Mouse (Mus musculus) liver, adult 2 months (tissue): ENCODE results near the gene Tsc22d3. TPM values are rescaled to one million over a fixed set of nuclear protein-coding genes. Genes with fewer than 3 reads are reported as not detected.
A peak's percentile ranks its signal among the peaks of the same experiment; 100 is the strongest.
"Not testable (repeated sequence)": the region's sequence is repeated elsewhere in the genome, so short reads cannot be mapped to it uniquely, and the experiment has no call there.

Source experiments
- DNase-seq: peaks from one replicate; pipeline ENCODE4 v3.0.0-alpha.2; 2011; ENCODE audit warnings: low read depth, low spot score; ENCODE audit errors: extremely low read depth
- H3K27ac ChIP-seq: fragments of 200-500 bp; replicated peaks from 2 replicates; pipeline ENCODE4 v1.5.1; 2012; ENCODE audit warnings: low read depth, mild to moderate bottlenecking, control low read depth, inconsistent platforms, low read length; ENCODE audit not compliant: insufficient read depth
- H3K27me3 ChIP-seq: fragments of 200-500 bp; 2 replicates; pipeline ENCODE4 v1.6.1; 2012; ENCODE audit warnings: mild to moderate bottlenecking, moderate library complexity, low read length, inconsistent platforms; ENCODE audit not compliant: control insufficient read depth, insufficient read depth
- H3K36me3 ChIP-seq: fragments of 200-500 bp; 2 replicates; pipeline ENCODE4 v1.6.1; 2012; ENCODE audit warnings: low read length, inconsistent platforms; ENCODE audit not compliant: control insufficient read depth, insufficient read depth
- H3K4me1 ChIP-seq: fragments of 200-500 bp; 2 replicates; pipeline ENCODE4 v1.6.1; 2011; ENCODE audit warnings: low read length; ENCODE audit not compliant: control insufficient read depth, insufficient read depth
- H3K4me3 ChIP-seq: fragments of 200-500 bp; 2 replicates; pipeline ENCODE4 v1.5.1; 2011; ENCODE audit warnings: low read depth, mild to moderate bottlenecking, control low read depth, low read length, moderate library complexity; ENCODE audit not compliant: insufficient read depth
- H3K79me2 ChIP-seq: fragments of 200-500 bp; 2 replicates; pipeline ENCODE4 v1.6.1; 2012; ENCODE audit warnings: inconsistent platforms, mild to moderate bottlenecking, low read length, moderate library complexity; ENCODE audit not compliant: control insufficient read depth, insufficient read depth
- H3K9ac ChIP-seq: fragments of 200-500 bp; 2 replicates; pipeline ENCODE4 v1.6.1; 2012; ENCODE audit warnings: low read depth, mild to moderate bottlenecking, control low read depth, inconsistent platforms, low read length
- CTCF ChIP-seq: fragments of 200-500 bp; IDR thresholded peaks from 2 replicates; pipeline ENCODE4 v1.5.1; 2011; ENCODE audit warnings: low read depth, low read length, control low read depth
- POLR2A ChIP-seq: fragments of 200-500 bp; IDR thresholded peaks from 2 replicates; pipeline ENCODE4 v1.6.1; 2011; ENCODE audit warnings: low read length, control low read depth; ENCODE audit not compliant: insufficient read depth; ENCODE audit errors: extremely low read depth
- WGBS: fragments of 180-500 bp; shearing (Covaris S2); methylation state at CpG from one replicate; pipeline ENCODE4 v1.1.7; 2018; 5-methylcytosine and 5-hydroxymethylcytosine counted together
- polyA plus RNA-seq: library from polyadenylated mRNA; depleted of rRNA; stranded (reverse); fragments of >200 nt; gene quantifications from 2 replicates; pipeline ENCODE4 v1.2.3, GENCODE M21; 2012
- total RNA-seq: library from RNA; depleted of rRNA; stranded (reverse); fragments of >200 nt; gene quantifications from 2 replicates; pipeline ENCODE4 v1.2.3, GENCODE M21; 2014

The Tsc22d3 gene
- total and polyA plus RNA-seq, 2 experiments, result 56.1 to 194 TPM

- peak; percentile 82 for DNase-seq
- Histone ChIP-seq H3K4me3 (no peak overlapping the region), H3K4me1 (peaks cover 27% of the 10 kb centered on the region), H3K27ac (peak overlapping the region; percentile 88), H3K9ac (no peak overlapping the region; the same call in 1 of the 2 replicates), H3K79me2 (no peaks in the 10 kb centered on the region), H3K36me3 (no peaks in the 10 kb centered on the region), H3K27me3 (no peaks in the 10 kb centered on the region)
- WGBS, result 25% methylated on average over 6 of the region's 6 CpGs
- TF ChIP-seq POLR2A (no peak), CTCF (no peak)
These were observed 93.9 kb downstream of the Tsc22d3 start for GRCm38 (mm10) chrX:140506436-140507180.

DNA sequence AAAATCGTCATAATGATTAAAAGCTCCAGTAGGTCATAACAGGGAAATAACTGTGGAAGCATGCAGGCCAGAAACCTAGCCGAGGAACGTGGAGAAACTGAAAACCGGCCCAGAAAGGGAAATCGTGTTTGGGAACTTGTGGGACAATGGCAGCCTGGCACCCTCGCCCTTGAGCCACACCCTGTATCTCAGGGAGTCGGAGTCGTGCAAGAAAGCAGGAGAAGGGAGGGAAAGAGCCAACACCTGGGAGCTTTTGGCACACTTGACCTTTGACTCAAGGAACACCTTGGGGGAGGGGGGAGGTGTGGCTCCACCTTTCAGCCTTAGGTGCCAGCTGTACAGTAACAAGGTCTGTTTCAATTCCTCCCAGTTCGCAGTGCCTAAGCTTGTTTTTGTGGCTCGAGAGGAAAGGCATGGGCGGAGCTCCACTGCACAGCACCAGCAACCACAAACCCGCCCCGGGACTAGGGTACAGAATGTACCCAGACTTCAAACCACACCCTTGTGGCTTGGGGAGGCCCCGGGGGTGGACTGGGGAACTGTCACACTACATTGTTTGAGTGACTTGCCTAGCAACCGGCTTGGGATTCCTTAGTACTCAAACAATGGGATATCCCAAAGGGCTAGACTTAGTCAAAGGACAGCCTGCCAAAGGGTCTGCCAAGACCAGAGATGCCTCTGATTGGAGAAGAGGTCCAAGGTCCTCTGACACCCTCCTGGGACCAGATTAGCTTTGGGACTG is 94.8 kb downstream of the Tsc22d3 start:
- no peak overlapping the region for H3K4me3 ChIP-seq
- peak; percentile 69 for DNase-seq
- H3K4me1 ChIP-seq, result peaks cover 26% of the 10 kb centered on the region
- no peaks in the 10 kb centered on the region for H3K27me3 ChIP-seq
- no peak overlapping the region for H3K9ac ChIP-seq
- no peak for TF ChIP-seq POLR2A
- no peak for TF ChIP-seq CTCF
- no peaks in the 10 kb centered on the region for H3K79me2 ChIP-seq
- no peaks in the 10 kb centered on the region for H3K36me3 ChIP-seq
- peak overlapping the region; percentile 88 for H3K27ac ChIP-seq
- 35% methylated on average over 15 of the region's 15 CpGs for WGBS

GRCm38 (mm10) chrX:140503905-140504304 is 96.6 kb downstream of the Tsc22d3 start:
- H3K27ac ChIP-seq, result 0 out of 2 replicates have a peak overlapping the region, but pooled peaks have one; percentile 15
- 1% methylated on average over 7 of the region's 7 CpGs for WGBS
- H3K27me3 ChIP-seq, result no peaks in the 10 kb centered on the region
- H3K4me1 ChIP-seq, result peaks cover 21% of the 10 kb centered on the region
- H3K36me3 ChIP-seq, result no peaks in the 10 kb centered on the region
- no peaks in the 10 kb centered on the region for H3K79me2 ChIP-seq
- no peak overlapping the region for H3K4me3 ChIP-seq
- no peak overlapping the region for H3K9ac ChIP-seq
- TF ChIP-seq POLR2A (no peak), CTCF (peak; percentile 49)
- DNase-seq, result peak; percentile 67

DNA sequence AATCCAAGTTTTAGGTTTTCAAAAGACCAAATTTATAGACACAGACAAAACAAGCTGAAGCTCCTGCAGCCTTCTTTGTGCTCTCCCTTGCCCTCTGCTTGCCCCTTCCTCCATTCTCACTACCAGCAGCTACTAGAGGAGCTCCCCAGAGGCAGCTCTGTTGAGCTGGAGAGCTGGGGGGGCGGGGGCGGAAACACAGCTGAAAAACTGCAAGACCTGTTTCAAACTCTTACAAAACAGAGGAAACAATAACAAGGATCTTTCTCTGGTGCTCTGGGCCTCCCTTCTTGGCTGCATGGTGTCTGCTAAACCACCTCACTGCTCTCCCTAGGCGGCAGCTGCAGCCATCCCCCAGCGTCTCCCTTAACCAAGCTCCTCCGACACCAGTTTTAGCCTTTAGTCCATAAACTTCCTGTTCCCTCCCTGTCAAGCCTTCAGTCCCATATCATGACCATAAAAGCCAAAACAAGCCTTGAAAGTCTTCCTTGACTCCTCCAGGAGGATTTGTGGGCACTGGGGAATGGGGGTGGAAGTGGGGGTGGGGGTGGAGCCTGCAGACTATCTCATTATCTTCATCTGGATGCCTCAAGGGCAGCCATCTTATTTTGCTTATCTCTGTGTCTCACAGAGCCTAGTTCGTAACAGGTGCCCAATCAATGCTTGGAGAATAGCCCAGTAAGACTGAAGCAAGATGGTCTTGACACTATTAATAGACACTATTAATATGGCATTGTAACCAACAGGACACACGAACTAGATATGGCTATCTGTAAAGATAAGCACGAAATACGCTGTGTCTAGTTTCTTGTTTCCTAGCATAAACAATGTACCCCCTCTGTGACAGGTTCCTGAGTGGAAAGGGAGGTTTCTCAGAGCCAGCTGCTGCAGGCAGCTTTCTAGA is 98.8 kb downstream of the Tsc22d3 start:
- H3K79me2 ChIP-seq, result no peaks in the 10 kb centered on the region
- TF ChIP-seq CTCF, result no peak
- TF ChIP-seq POLR2A, result no peak
- H3K27me3 ChIP-seq, result no peaks in the 10 kb centered on the region
- 0 out of 2 replicates have a peak overlapping the region, but pooled peaks have one; percentile 39 for H3K27ac ChIP-seq
- H3K36me3 ChIP-seq, result no peaks in the 10 kb centered on the region
- no peak overlapping the region for H3K9ac ChIP-seq
- DNase-seq, result peak; percentile 38
- no peak overlapping the region for H3K4me3 ChIP-seq
- 49% methylated on average over 9 of the region's 9 CpGs for WGBS
- peaks cover 13% of the 10 kb centered on the region for H3K4me1 ChIP-seq

- Histone ChIP-seq H3K36me3 (no peaks in the 10 kb centered on the region), H3K79me2 (no peaks in the 10 kb centered on the region), H3K27me3 (no peaks in the 10 kb centered on the region), H3K27ac (no peak overlapping the region), H3K9ac (no peak overlapping the region), H3K4me1 (peaks cover 2% of the 10 kb centered on the region), H3K4me3 (no peak overlapping the region)
- no peak for DNase-seq
- 63% methylated on average over 5 of the region's 5 CpGs for WGBS
- TF ChIP-seq POLR2A (no peak), CTCF (no peak)
These were observed 100.2 kb downstream of the Tsc22d3 start for GRCm38 (mm10) chrX:140500306-140500705.

DNA sequence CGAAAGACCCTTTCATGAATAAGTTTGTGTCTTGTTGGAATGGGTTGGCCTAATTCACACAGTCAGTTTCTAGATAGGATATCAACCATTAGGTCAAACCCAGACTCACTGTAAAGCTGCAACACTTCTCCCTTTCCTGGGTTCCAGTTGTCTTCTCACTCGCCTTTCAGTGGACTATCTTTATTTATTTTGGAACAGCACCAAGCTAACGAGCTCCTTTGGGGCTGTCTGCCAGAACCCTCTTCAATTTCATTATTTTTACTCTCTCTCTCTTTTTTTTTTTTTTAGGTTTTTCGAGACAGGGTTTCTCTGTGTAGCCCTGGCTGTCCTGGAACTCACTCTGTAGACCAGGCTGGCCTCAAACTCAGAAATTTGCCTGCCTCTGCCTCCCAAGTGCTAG is 102.0 kb downstream of the Tsc22d3 start:
- not testable (repeated sequence) for H3K27me3 ChIP-seq, H3K36me3 ChIP-seq, H3K27ac ChIP-seq, H3K4me1 ChIP-seq, H3K79me2 ChIP-seq, DNase-seq, H3K4me3 ChIP-seq, H3K9ac ChIP-seq
- 37% methylated on average over 4 of the region's 4 CpGs for WGBS
